Mouse (Mus musculus): ENCODE results near the gene Arid3c. TPM values are rescaled to one million over a fixed set of nuclear protein-coding genes. Genes with fewer than 3 reads are reported as not detected.

The Arid3c gene
- polyA plus RNA-seq, 1 experiment from 2014 or later = not detected

DNA sequence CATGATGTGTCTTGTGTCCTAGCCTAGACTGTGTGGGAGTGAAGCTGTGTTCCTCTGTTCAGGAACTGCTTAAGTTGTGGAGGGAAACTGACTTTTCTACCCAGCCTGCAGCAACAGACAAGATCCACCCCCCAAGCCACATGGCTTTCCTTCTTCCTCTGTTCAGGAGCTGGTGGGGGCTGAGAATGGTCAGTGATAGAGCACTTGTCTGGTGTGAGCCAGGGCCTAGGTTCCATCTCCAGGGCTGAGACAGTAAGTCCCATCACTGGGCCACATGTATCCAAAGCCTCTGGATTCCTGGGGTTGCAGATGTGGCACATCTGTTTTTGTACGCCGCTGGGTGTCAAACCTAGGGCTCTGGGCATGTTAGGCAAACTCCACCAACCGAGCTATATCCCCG, 30.0 kb upstream of the Arid3c start:
- WGBS (ENCODE audit: insufficient replicate concordance) = 73% methylated on average over 4 of the region's 4 CpGs
- no peak for DNase-seq
- Histone ChIP-seq H3K27ac (peak overlapping the region; percentile 80), H3K27me3 (no peaks in the 10 kb centered on the region), H3K4me3 (replicated peaks) (peak overlapping the region; percentile 43), H3K4me1 (replicated peaks) (peaks cover 48% of the 10 kb centered on the region), H3K4me2 (peak overlapping the region; percentile 63), H3K36me3 (peaks cover 19% of the 10 kb centered on the region; the same call in 1 of the 2 replicates), H3K9me3 (replicated peaks) (no peaks in the 10 kb centered on the region), H3K9ac (peak overlapping the region; percentile 66)
- no peak for ATAC-seq (ENCODE audit: low read depth)

- Histone ChIP-seq H3K9ac (peak overlapping the region; percentile 66), H3K4me2 (peak overlapping the region; percentile 63), H3K4me1 (replicated peaks) (peaks cover 48% of the 10 kb centered on the region), H3K27ac (peak overlapping the region; percentile 80), H3K36me3 (peaks cover 19% of the 10 kb centered on the region; the same call in 1 of the 2 replicates), H3K9me3 (replicated peaks) (no peaks in the 10 kb centered on the region), H3K4me3 (replicated peaks) (peak overlapping the region; percentile 43), H3K27me3 (no peaks in the 10 kb centered on the region)
- ATAC-seq (ENCODE audit: low read depth) (peak; percentile 91), DNase-seq (peak; percentile 85)
- WGBS (ENCODE audit: insufficient replicate concordance) = under 1% methylated on average over 15 of the region's 15 CpGs
Measured at GRCm38 (mm10) chr4:41760288-41760721, 29.4 kb upstream of the Arid3c start.

- Histone ChIP-seq H3K4me3 (replicated peaks) (peak overlapping the region; percentile 43), H3K4me2 (peak overlapping the region; percentile 63), H3K9me3 (replicated peaks) (no peaks in the 10 kb centered on the region), H3K4me1 (replicated peaks) (peaks cover 52% of the 10 kb centered on the region), H3K36me3 (peaks cover 19% of the 10 kb centered on the region; the same call in 1 of the 2 replicates), H3K27me3 (no peaks in the 10 kb centered on the region), H3K27ac (peak overlapping the region; percentile 80), H3K9ac (peak overlapping the region; percentile 66)
- ATAC-seq (ENCODE audit: low read depth) (peak; percentile 36), DNase-seq (no peak)
- WGBS (ENCODE audit: insufficient replicate concordance) = 26% methylated on average over 6 of the region's 6 CpGs
Measured at GRCm38 (mm10) chr4:41759656-41760287, 28.8 kb upstream of the Arid3c start.

- DNase-seq (no peak), ATAC-seq (ENCODE audit: low read depth) (no peak)
- H3K9me3 ChIP-seq (replicated peaks) = no peaks in the 10 kb centered on the region
- 73% methylated on average over 9 of the region's 9 CpGs for WGBS (ENCODE audit: insufficient replicate concordance)
- H3K36me3 ChIP-seq = peaks cover 19% of the 10 kb centered on the region; the same call in 1 of the 2 replicates
- peak overlapping the region; percentile 80 for H3K27ac ChIP-seq
- H3K27me3 ChIP-seq = no peaks in the 10 kb centered on the region
- H3K4me1 ChIP-seq (replicated peaks) = peaks cover 56% of the 10 kb centered on the region
- H3K4me2 ChIP-seq = no peak overlapping the region
- H3K9ac ChIP-seq = no peak overlapping the region
- no peak overlapping the region for H3K4me3 ChIP-seq (replicated peaks)
Measured at GRCm38 (mm10) chr4:41759206-41759605, 28.3 kb upstream of the Arid3c start.

DNA sequence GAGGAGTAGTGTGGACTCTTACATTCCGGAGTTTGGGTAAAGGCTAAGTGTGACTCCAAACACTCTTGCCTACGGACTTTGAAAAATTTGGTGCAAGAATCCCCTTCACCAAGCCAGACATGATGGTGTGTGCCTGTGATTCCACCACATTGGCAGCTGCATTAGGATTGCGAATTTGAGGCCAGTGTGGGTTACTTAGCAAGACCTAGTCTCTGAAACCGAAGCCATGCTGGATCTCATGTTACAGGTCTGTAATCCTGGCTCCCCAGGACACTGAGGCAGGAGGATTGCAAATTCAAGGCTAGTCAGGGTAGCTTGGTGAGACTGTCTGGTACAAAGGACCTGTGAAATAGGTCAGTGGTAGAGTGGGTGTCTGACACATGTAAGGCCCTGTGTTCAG, 27.8 kb upstream of the Arid3c start:
- DNase-seq (no peak), ATAC-seq (ENCODE audit: low read depth) (no peak)
- Histone ChIP-seq H3K4me1 (replicated peaks) (peaks cover 56% of the 10 kb centered on the region), H3K36me3 (peaks cover 19% of the 10 kb centered on the region; the same call in 1 of the 2 replicates), H3K4me2 (no peak overlapping the region), H3K4me3 (replicated peaks) (no peak overlapping the region), H3K9ac (no peak overlapping the region), H3K27me3 (no peaks in the 10 kb centered on the region), H3K9me3 (replicated peaks) (no peaks in the 10 kb centered on the region), H3K27ac (peak overlapping the region; percentile 80)
- WGBS (ENCODE audit: insufficient replicate concordance) = 85% methylated on average over 4 of the region's 4 CpGs

- Histone ChIP-seq H3K4me3 (replicated peaks) (no peak overlapping the region), H3K27me3 (no peaks in the 10 kb centered on the region), H3K9ac (no peak overlapping the region), H3K9me3 (replicated peaks) (no peaks in the 10 kb centered on the region), H3K36me3 (peaks cover 19% of the 10 kb centered on the region; the same call in 1 of the 2 replicates), H3K27ac (no peak overlapping the region), H3K4me2 (no peak overlapping the region), H3K4me1 (replicated peaks) (peaks cover 56% of the 10 kb centered on the region)
- no peak for ATAC-seq (ENCODE audit: low read depth)
- DNase-seq = no peak
- 80% methylated on average over 11 of the region's 11 CpGs for WGBS (ENCODE audit: insufficient replicate concordance)
Measured at GRCm38 (mm10) chr4:41758021-41758420, 27.1 kb upstream of the Arid3c start.

- Histone ChIP-seq H3K27me3 (no peaks in the 10 kb centered on the region), H3K9me3 (replicated peaks) (no peaks in the 10 kb centered on the region), H3K4me2 (no peak overlapping the region), H3K9ac (no peak overlapping the region), H3K4me3 (replicated peaks) (no peak overlapping the region), H3K27ac (no peak overlapping the region), H3K36me3 (peaks cover 19% of the 10 kb centered on the region; the same call in 1 of the 2 replicates), H3K4me1 (replicated peaks) (peaks cover 51% of the 10 kb centered on the region)
- 85% methylated on average over 13 of the region's 13 CpGs for WGBS (ENCODE audit: insufficient replicate concordance)
- DNase-seq (no peak), ATAC-seq (ENCODE audit: low read depth) (no peak)
Measured at GRCm38 (mm10) chr4:41757321-41757720, 26.4 kb upstream of the Arid3c start.

- peak overlapping the region; percentile 83 for H3K9ac ChIP-seq
- 69% methylated on average over 8 of the region's 8 CpGs for WGBS (ENCODE audit: insufficient replicate concordance)
- peaks cover 42% of the 10 kb centered on the region for H3K4me1 ChIP-seq (replicated peaks)
Measured at GRCm38 (mm10) chr4:41756440-41756839, 25.5 kb upstream of the Arid3c start.

DNA sequence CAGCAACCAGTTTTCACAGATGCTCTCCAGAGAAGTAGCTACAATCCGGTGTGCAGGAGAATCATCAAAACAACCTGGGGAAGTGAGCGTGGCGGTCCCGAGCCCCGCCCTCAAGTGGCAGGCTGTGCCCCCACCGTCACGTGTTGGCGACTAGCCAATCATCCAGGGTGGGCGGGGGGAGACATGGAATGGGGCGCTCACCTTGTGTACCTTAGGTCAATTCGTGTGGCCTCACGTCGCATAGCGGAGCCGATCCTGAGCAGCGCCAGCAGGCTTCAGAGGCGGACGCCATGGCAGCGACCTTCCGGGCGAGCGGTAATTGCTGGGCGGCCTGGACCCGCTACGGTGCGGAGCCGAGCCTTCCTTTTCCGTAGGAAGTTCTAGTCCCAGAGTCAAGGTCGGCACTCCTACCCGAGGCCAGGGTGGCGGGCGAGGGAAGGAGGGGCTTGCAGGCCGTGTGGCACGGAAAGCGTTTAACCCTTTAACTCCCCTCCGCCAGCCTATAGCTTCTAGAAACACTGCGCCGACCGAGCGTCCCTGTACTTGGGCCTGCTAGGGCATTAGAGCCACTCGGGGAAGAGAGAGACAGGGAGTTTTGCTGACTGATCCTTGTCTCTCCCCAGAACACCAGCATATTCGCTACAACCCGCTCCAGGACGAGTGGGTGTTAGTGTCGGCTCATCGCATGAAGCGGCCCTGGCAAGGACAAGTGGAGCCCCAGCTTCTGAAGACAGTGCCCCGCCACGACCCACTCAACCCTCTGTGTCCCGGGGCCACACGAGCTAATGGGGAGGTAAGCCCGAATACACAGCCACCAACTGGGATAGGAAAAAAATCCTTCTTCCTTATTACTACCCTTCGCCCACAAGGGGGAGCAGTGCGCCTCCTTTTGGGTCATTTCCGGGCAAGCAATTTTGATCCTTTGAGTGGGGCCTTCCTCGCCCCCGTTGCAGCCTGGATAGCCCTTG, 24.7 kb upstream of the Arid3c start, which contains the start of gene Sigmar1:
TSS of gene Sigmar1 (minus strand) at position 820 of the 968 bp plus-strand sequence.
- Histone ChIP-seq H3K9me3 (replicated peaks) (no peaks in the 10 kb centered on the region), H3K36me3 (peaks cover 19% of the 10 kb centered on the region; the same call in 1 of the 2 replicates), H3K27ac (peak within 1 kb of the TSS; percentile 88), H3K27me3 (0 out of 2 replicates have a peak, but pooled peaks cover under 1% of the 10 kb centered on the region), H3K4me1 (replicated peaks) (peaks cover 34% of the 10 kb centered on the region), H3K9ac (peak within 1 kb of the TSS; percentile 83), H3K4me2 (peak within 1 kb of the TSS; percentile 92), H3K4me3 (replicated peaks) (peak within 1 kb of the TSS; percentile 78)
- ATAC-seq (ENCODE audit: low read depth) = peak; percentile 81
- WGBS (ENCODE audit: insufficient replicate concordance) = under 1% methylated on average over 57 of the region's 57 CpGs
- DNase-seq = peak; percentile 86

More at GRCm38 (mm10) chr4:41756440-41756839, 25.5 kb upstream of the Arid3c start:
- no peaks in the 10 kb centered on the region for H3K27me3 ChIP-seq
- peaks cover 19% of the 10 kb centered on the region; the same call in 1 of the 2 replicates for H3K36me3 ChIP-seq
- ATAC-seq (ENCODE audit: low read depth) = no peak
- peak overlapping the region; percentile 92 for H3K4me2 ChIP-seq
- no peak overlapping the region for H3K27ac ChIP-seq
- H3K4me3 ChIP-seq (replicated peaks) = peak overlapping the region; percentile 78
- no peaks in the 10 kb centered on the region for H3K9me3 ChIP-seq (replicated peaks)
- DNase-seq = no peak

DNA sequence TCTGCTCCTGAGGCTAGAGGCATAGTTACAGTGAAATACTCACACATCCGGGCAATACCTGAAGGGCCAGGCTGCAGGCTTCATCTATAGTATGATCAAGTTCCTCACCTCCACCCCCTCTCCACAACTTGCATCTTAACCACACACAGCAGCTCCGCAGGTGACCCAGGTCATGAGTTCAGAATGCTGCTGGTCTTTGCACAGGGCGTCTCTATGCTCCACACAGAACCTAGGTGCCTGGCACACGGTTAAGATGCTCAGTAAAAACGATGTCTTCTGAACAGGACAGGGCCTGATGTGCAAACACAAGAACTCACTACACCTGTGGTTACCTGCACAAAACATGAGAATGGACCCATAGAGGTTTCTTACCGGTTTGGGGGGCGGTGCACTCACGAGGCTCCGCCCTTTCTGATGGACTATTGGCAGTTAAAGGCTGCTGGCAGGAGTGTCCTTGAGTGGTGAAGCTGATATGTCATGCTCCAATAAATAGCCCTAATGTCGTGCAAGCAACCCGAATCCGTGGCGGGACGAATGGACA, 23.9 kb upstream of the Arid3c start, which contains the start of gene Galt:
TSS of gene Galt (plus strand) at position 432 of the 541 bp plus-strand sequence.
- Histone ChIP-seq H3K4me3 (replicated peaks) (peak within 1 kb of the TSS; percentile 78), H3K9ac (peak within 1 kb of the TSS; percentile 83), H3K27ac (peak within 1 kb of the TSS; percentile 88), H3K36me3 (peaks cover 19% of the 10 kb centered on the region; the same call in 1 of the 2 replicates), H3K4me1 (replicated peaks) (peaks cover 26% of the 10 kb centered on the region), H3K27me3 (0 out of 2 replicates have a peak, but pooled peaks cover 3% of the 10 kb centered on the region), H3K9me3 (replicated peaks) (no peaks in the 10 kb centered on the region), H3K4me2 (peak within 1 kb of the TSS; percentile 92)
- WGBS (ENCODE audit: insufficient replicate concordance) = 16% methylated on average over 14 of the region's 14 CpGs
- DNase-seq (no peak), ATAC-seq (ENCODE audit: low read depth) (peak; percentile 71)
